Mouse (Mus musculus): ENCODE results near the gene Hectd4. TPM values are rescaled to one million over a fixed set of nuclear protein-coding genes. Genes with fewer than 3 reads are reported as not detected.

Hectd4 gene
- polyA plus RNA-seq, 1 experiment from 2014 or later: 6.8 TPM

DNA sequence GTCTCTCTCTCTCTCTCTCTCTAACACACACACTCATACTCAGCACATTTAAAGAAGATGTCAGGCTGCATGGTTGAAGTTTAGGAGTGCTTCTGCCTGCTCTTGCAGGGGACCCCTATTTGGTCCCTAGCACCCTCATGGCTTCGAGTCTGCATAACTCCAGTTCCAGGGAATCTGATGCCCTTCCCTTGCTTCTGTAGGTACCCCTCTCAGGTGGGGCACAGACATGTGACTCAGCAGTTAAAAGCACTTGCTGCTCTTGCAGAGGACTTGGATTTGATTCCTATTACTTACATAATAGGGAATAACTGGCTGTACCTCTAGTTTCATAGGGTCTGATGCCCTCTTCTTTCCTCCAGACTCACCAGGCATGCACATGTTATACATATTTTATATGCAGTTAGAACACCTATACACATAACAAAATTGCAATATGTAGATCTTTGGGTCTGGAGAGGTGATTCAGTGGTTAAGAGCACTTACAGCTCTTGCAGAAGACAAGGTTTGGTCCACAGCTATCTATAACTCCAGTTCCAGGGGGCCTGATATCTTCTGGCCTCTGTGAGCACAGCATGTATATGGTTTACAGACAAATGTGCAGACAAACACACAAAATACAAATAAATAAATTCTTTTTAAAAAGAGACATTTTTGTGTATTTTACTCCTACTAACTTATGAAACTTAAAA, 23.8 kb downstream of the Hectd4 start:
- DNase-seq (no peak), ATAC-seq (ENCODE audit: insufficient read depth) (no peak)
- H3K4me3 ChIP-seq (ENCODE audit: low read depth, low read length): no peak overlapping the region
- 79% methylated on average over 1 of the region's 1 CpGs for WGBS
- no peak overlapping the region for H3K9ac ChIP-seq
- no peak for TF ChIP-seq CTCF (IDR thresholded peaks at IDR 0.05; ENCODE audit: low read depth)
- H3K9me3 ChIP-seq (ENCODE audit: low read depth, low read length): no peaks in the 10 kb centered on the region
- H3K27me3 ChIP-seq (ENCODE audit: insufficient read depth, low read length): no peaks in the 10 kb centered on the region
- no peak overlapping the region for H3K27ac ChIP-seq (ENCODE audit: low read depth)
- no peaks in the 10 kb centered on the region for H3K4me1 ChIP-seq (ENCODE audit: insufficient read depth)
- H3K4me2 ChIP-seq: no peak overlapping the region
- no peaks in the 10 kb centered on the region for H3K36me3 ChIP-seq (ENCODE audit: insufficient read depth)

DNA sequence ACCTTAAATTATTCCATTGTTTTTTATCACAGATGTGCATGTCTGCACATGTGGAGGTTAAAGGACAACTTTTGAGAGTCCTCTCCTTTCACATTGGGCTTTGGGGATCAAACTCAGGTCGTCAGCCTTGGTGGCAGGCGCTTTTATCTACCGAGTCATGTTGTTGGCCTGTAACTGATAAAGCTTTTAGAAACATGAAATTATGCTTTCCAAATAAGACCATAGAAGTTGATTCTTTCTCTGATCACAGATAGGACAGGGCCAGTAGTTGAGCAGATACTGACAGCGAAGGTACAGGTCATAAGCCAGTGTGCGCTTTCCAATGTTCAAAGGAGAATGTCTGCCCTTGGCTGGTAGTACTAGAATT, 24.3 kb downstream of the Hectd4 start:
- DNase-seq: no peak
- Histone ChIP-seq H3K27me3 (ENCODE audit: insufficient read depth, low read length) (no peaks in the 10 kb centered on the region), H3K4me3 (ENCODE audit: low read depth, low read length) (no peak overlapping the region), H3K9me3 (ENCODE audit: low read depth, low read length) (no peaks in the 10 kb centered on the region), H3K4me2 (no peak overlapping the region), H3K9ac (no peak overlapping the region), H3K4me1 (ENCODE audit: insufficient read depth) (no peaks in the 10 kb centered on the region), H3K36me3 (ENCODE audit: insufficient read depth) (no peaks in the 10 kb centered on the region), H3K27ac (ENCODE audit: low read depth) (no peak overlapping the region)
- WGBS: 78% methylated on average over 5 of the region's 5 CpGs
- ATAC-seq (ENCODE audit: insufficient read depth): no peak
- TF ChIP-seq CTCF (IDR thresholded peaks at IDR 0.05; ENCODE audit: low read depth): no peak

GRCm38 (mm10) chr5:121245201-121245600, 25.2 kb downstream of the Hectd4 start:
- Histone ChIP-seq H3K4me3 (ENCODE audit: low read depth, low read length) (no peak overlapping the region), H3K4me1 (ENCODE audit: insufficient read depth) (no peaks in the 10 kb centered on the region), H3K4me2 (no peak overlapping the region), H3K27ac (ENCODE audit: low read depth) (no peak overlapping the region), H3K9ac (no peak overlapping the region), H3K36me3 (ENCODE audit: insufficient read depth) (no peaks in the 10 kb centered on the region), H3K27me3 (ENCODE audit: insufficient read depth, low read length) (no peaks in the 10 kb centered on the region), H3K9me3 (ENCODE audit: low read depth, low read length) (no peaks in the 10 kb centered on the region)
- ATAC-seq (ENCODE audit: insufficient read depth): no peak
- TF ChIP-seq CTCF (IDR thresholded peaks at IDR 0.05; ENCODE audit: low read depth): no peak
- 80% methylated on average over 7 of the region's 7 CpGs for WGBS
- DNase-seq: no peak

GRCm38 (mm10) chr5:121248766-121249394, 28.9 kb downstream of the Hectd4 start:
- H3K4me3 ChIP-seq (ENCODE audit: low read depth, low read length): no peak overlapping the region
- no peak for ATAC-seq (ENCODE audit: insufficient read depth)
- H3K27ac ChIP-seq (ENCODE audit: low read depth): no peak overlapping the region
- 48% methylated on average over 3 of the region's 3 CpGs for WGBS
- H3K27me3 ChIP-seq (ENCODE audit: insufficient read depth, low read length): no peaks in the 10 kb centered on the region
- no peaks in the 10 kb centered on the region for H3K9me3 ChIP-seq (ENCODE audit: low read depth, low read length)
- TF ChIP-seq CTCF (IDR thresholded peaks at IDR 0.05; ENCODE audit: low read depth): no peak
- H3K9ac ChIP-seq: no peak overlapping the region
- no peaks in the 10 kb centered on the region for H3K4me1 ChIP-seq (ENCODE audit: insufficient read depth)
- DNase-seq: no peak
- no peak overlapping the region for H3K4me2 ChIP-seq
- H3K36me3 ChIP-seq (ENCODE audit: insufficient read depth): peaks cover 4% of the 10 kb centered on the region; the same call in 1 of the 2 replicates

DNA sequence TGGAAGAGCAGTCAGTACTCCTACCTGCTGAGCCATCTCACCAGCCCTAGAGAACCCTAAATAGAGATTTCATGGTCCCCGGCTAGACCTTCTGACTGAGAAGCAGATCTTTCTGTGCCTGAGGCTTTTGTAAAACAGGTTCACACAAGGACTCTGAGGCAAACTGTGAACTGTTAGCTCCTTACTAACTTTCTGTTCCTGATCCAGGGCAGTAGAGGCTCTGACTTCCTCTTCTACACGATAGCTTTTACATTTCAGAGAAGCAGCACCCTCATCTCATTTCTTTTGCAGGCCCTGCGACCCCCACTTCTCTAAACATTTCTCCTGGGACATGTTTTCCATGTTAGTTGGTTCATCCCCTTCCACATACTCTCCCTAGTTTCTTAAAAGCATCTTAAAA, 29.7 kb downstream of the Hectd4 start:
- ATAC-seq (ENCODE audit: insufficient read depth): no peak
- peaks cover 11% of the 10 kb centered on the region; the same call in 1 of the 2 replicates for H3K36me3 ChIP-seq (ENCODE audit: insufficient read depth)
- H3K4me2 ChIP-seq: no peak overlapping the region
- no peaks in the 10 kb centered on the region for H3K27me3 ChIP-seq (ENCODE audit: insufficient read depth, low read length)
- DNase-seq: no peak
- 87% methylated on average over 3 of the region's 3 CpGs for WGBS
- no peak for TF ChIP-seq CTCF (IDR thresholded peaks at IDR 0.05; ENCODE audit: low read depth)
- no peaks in the 10 kb centered on the region for H3K9me3 ChIP-seq (ENCODE audit: low read depth, low read length)
- H3K4me1 ChIP-seq (ENCODE audit: insufficient read depth): no peaks in the 10 kb centered on the region
- no peak overlapping the region for H3K4me3 ChIP-seq (ENCODE audit: low read depth, low read length)
- H3K27ac ChIP-seq (ENCODE audit: low read depth): no peak overlapping the region
- no peak overlapping the region for H3K9ac ChIP-seq

GRCm38 (mm10) chr5:121251813-121252212, 31.8 kb downstream of the Hectd4 start:
- no peak overlapping the region for H3K4me3 ChIP-seq (ENCODE audit: low read depth, low read length)
- ATAC-seq (ENCODE audit: insufficient read depth) (no peak), DNase-seq (no peak)
- H3K9me3 ChIP-seq (ENCODE audit: low read depth, low read length): no peaks in the 10 kb centered on the region
- no peak overlapping the region for H3K9ac ChIP-seq
- WGBS: 60% methylated on average over 8 of the region's 8 CpGs
- no peaks in the 10 kb centered on the region for H3K27me3 ChIP-seq (ENCODE audit: insufficient read depth, low read length)
- H3K4me2 ChIP-seq: no peak overlapping the region
- no peak for TF ChIP-seq CTCF (IDR thresholded peaks at IDR 0.05; ENCODE audit: low read depth)
- peaks cover 20% of the 10 kb centered on the region; the same call in 1 of the 2 replicates for H3K36me3 ChIP-seq (ENCODE audit: insufficient read depth)
- no peak overlapping the region for H3K27ac ChIP-seq (ENCODE audit: low read depth)
- no peaks in the 10 kb centered on the region for H3K4me1 ChIP-seq (ENCODE audit: insufficient read depth)

DNA sequence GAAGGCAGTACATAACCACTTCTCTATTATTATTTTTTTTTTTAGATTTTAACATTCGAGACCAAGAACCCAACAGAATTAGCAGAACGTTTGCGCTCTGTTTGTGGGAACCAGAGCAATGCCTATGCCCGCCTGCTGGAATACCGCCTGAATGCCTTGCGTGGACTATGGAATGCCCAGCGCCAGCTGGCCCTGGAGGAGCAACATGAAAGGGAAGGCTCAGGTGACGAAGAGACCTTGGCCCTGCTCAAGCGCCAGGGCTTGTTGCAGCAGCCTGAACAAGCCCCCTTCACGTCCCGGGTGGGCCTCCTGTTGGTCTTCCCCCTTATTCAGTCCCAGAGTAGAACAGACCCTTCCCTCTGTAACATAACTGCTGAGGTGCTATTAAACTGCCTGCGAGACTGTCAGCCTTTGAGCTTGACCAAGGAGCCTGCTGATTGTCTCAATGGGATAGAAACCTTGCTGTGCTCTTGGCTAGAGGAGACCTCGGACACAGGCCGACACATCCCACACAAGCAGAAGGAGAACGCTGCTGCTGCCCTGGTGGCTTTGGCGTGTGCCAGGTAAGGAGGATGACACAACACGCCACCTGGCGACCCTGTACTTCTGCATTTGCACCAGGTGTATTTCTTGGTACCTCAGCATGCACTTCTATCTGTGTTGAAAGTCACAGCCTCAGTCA, 33.9 kb downstream of the Hectd4 start:
- ATAC-seq (ENCODE audit: insufficient read depth) (no peak), DNase-seq (no peak)
- Histone ChIP-seq H3K9me3 (ENCODE audit: low read depth, low read length) (no peaks in the 10 kb centered on the region), H3K4me1 (ENCODE audit: insufficient read depth) (no peaks in the 10 kb centered on the region), H3K27ac (ENCODE audit: low read depth) (no peak overlapping the region), H3K36me3 (ENCODE audit: insufficient read depth) (peaks cover 34% of the 10 kb centered on the region), H3K9ac (no peak overlapping the region), H3K4me2 (no peak overlapping the region), H3K4me3 (ENCODE audit: low read depth, low read length) (no peak overlapping the region), H3K27me3 (ENCODE audit: insufficient read depth, low read length) (no peaks in the 10 kb centered on the region)
- WGBS: 85% methylated on average over 18 of the region's 18 CpGs
- TF ChIP-seq CTCF (IDR thresholded peaks at IDR 0.05; ENCODE audit: low read depth): no peak

Measured in lung, embryonic 14.5 days (tissue).